Mouse (Mus musculus): Measurements from ENCODE around the gene Foxd4.

- TF ChIP-seq CTCF (IDR thresholded peaks at IDR 0.05; ENCODE audit: borderline replicate concordance, extremely low read depth, insufficient read depth, insufficient read length) = no peak
- no peak for TF ChIP-seq POLR2A (IDR thresholded peaks at IDR 0.05; ENCODE audit: borderline replicate concordance, extremely low read depth, insufficient read depth, insufficient read length, poor library complexity, severe bottlenecking)
Observed at GRCm38 (mm10) chr19:24851456-24852315, 49.3 kb downstream of the Foxd4 start.
